Mouse (Mus musculus) forelimb bud, embryonic 11.5 days (tissue): ENCODE data around the gene Vmn1r173.
"Not testable (repeated sequence)": the region's sequence is repeated elsewhere in the genome, so short reads cannot be mapped to it uniquely, and the experiment has no call there.

ENCODE experiments used
- DNase-seq: peaks from one replicate; pipeline ENCODE4 v3.0.0-alpha.2; 2012; ENCODE audit warnings: low read depth, low spot score

Gene Vmn1r173

DNA sequence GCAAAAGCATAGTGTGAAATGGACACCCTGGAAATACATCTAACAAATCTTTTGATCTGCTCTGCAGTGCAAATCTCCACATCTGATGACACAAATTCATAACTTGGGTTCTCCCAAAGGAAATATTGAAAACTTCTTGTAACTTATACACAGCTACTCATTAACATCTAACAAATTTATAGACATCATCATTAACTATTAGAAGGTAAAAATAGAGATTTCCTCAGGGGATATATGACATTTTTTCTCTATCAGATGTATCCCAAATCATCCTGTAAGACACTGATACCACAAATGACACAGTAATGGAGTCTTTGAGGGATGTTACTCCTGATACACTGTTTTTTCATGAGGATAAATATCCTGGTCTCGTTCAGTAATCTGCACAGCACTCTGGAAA lies at the start of gene Vmn1r173:
Vmn1r173 (plus strand) TSS at position 301 of the 400 bp plus-strand sequence.
- DNase-seq, result not testable (repeated sequence)

GRCm38 (mm10) chr7:23658016-23658415 lies 42.5 kb upstream of the Vmn1r173 start, which contains the start of gene Vmn1r172:
Gene Vmn1r172, plus strand, starts transcription at chr7:23658316.
- DNase-seq, result no peak

DNA sequence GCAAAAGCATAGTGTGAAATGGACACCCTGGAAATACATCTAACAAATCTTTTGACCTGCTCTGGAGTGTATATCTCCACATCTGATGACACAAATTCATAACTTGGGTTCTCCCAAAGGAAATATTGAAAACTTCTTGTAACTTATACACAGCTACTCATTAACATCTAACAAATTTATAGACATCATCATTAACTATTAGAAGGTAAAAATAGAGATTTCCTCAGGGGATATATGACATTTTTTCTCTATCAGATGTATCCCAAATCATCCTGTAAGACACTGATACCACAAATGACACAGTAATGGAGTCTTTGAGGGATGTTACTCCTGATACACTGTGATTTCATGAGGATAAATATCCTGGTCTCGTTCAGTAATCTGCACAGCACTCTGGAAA lies 51.5 kb downstream of the Vmn1r173 start, which contains the start of gene Vmn1r174:
Vmn1r174 (plus strand) TSS at position 301 of the 400 bp plus-strand sequence.
- DNase-seq, result not testable (repeated sequence)
